Mouse (Mus musculus) gastrocnemius, postnatal 36 days (tissue): ENCODE data around the gene Satb2. TPM values are rescaled to one million over a fixed set of nuclear protein-coding genes. Genes with fewer than 3 reads are reported as not detected.
"Not testable (repeated sequence)": the region's sequence is repeated elsewhere in the genome, so short reads cannot be mapped to it uniquely, and the experiment has no call there.

Source experiments
- DNase-seq, 2 experiments: peaks; one replicate each; pipeline ENCODE4 v3.0.0; 2022
- intact Hi-C: fragments of 180-260 bp; cut with DNase I; formaldehyde crosslinking; loops from one replicate; pipeline ENCODE4 v1.15.1; 2025
- total RNA-seq, 2 experiments: library from RNA; stranded (reverse); gene quantifications; 2 replicates each; pipeline ENCODE4 v1.2.3; 2021

Gene Satb2
- total RNA-seq, 2 experiments from 2014 or later = 0.26 to 0.62 TPM

DNA sequence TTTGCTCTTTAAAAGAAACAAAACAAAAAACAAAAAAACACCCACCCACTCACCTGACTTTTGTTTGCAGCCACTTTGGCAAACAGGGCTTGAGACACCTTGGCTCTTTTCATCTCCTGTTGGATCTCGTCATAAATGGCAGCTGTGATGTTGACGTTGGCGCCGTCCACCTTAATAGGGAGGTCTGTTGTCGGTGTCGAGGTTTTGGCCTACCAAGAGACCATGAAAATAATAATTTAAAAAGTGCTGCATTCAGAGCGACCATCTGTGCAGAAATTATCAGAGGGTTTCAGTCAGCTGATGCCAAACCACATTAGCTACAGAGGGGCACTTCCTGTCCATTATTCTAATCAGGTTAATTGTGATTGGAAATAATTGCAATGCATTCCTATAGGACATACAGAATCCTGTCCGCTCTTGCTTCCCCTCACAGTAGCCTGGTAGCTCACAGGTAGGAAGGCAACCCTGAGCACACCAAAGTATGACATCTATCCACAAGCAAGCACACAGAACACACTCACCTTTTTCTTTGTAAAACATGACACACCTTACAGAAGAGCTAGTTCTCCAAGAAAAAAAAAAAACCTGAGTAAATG lies 132.8 kb downstream of the Satb2 start:
- intact Hi-C loops = no loop called here
- no peak for DNase-seq

DNA sequence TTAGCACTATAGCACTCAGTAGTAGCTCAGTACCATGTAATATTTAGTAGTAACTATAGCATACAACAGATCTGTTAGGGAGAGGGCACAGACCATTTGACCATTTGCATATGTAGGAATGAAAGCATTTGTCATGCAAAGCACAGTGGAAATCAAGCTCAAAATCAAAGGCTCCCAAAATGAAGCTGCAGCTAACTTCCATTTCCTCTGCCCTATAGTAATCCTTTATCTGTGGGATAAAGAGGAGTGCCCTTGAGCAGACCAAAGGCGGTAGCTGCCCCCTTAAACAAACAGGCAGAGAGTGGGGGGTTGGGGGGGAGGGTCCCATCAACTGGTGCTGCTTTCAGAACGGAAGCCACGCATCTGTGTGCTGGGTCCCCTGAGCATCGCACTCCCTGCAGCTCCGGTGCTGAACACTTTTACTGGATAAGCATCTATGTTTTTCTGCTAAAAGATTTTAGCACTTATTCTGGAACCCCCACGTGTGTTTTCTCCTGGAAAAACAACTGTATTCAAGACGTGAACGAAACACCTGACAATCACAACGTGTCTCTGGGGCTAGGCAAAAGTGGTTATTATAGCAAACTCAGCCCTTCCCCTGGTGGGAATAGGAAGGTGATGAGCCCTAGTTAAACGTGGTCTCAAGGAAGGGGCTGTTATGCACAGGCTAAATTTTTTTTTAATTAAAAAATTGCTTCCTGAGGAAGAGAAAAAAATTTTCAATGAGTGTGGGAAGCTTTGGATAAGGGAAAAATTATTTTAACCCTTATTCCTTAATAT lies 133.7 kb downstream of the Satb2 start:
- DNase-seq = no peak

DNA sequence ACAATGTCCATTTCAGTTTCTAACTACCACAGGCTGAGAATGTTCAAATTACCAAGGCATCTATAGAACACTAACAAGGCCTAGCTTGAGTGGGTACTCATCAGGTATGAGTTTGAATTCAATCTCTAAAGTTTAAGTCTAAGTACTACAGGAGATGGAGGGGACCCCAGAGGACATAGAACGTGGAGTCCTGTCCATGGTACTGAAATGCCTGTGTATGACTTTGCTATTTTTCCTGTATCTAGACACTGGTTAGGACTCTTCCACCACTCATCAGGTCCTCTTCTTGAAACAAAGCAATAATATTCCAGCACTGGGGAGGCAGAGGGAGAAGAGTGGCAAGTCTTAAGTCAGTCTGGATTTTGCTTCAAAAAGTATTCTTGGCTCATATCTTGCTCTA lies 139.5 kb downstream of the Satb2 start:
- intact Hi-C loops = no loop called here
- no peak for DNase-seq

More for the DNA sequence above, 133.7 kb downstream of the Satb2 start:
- intact Hi-C loops = no loop called here

DNA sequence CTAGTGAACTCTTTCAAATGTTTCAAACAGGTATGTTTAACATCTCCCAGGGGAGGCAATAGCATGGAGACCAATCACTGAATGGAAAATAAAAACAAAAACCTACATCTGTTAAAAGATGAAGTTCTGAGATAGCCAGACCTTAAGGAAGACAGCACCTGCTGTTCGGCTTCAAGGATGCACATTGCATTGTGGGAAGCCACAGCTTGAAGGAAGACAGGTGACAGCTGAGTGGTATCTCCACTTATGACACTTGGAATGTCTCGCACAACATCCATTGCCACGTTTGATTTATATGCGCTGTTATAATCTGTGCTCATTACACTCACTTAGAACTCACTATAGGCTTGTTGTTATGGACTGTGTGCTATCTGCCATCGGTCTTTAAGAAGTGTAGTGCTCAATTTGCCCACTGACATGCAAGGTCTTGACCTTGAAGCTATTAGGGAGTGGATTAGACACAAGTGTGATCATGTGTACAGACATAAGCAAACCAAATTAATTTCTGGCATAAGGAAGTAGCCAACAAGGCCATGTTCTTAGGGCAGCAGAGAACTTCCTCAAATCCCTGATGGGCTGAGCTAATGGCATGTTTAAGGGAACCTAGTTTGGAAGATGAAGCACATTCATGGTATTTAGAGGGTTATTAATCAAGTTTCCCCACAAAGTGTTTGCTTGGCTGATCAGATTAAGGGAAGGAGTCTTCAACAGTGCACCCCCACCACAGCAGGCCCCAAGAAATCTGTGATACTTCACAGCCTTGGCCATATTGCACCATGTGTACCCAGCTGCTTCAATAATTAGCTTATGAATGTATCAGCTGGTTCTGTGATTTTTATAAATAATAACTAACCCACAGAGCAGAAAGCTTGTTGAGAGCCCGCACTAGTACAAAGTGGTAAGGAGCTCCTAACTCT lies 144.2 kb downstream of the Satb2 start:
- DNase-seq = no peak
- intact Hi-C loops = no loop called here

DNA sequence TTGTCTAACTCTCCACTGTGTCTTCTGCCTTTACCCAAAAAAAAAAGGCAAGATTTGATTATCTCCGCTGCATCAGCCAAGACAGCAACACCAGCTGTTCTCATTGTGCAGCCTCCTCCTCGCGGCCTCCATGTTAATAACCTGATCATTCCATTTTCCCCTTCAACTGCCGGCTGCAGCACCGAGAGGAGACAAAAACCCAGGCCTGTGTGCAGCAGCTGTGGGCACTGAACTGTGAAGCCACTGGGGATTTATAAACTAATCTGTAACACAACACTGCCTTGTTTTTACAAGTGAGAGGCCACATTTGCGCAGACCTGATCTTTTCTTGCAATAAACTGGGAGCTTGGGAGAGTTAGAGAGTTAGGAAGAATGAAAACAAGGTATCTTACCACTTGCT lies 145.1 kb downstream of the Satb2 start:
- no peak for DNase-seq
- intact Hi-C loops = no loop called here

DNA sequence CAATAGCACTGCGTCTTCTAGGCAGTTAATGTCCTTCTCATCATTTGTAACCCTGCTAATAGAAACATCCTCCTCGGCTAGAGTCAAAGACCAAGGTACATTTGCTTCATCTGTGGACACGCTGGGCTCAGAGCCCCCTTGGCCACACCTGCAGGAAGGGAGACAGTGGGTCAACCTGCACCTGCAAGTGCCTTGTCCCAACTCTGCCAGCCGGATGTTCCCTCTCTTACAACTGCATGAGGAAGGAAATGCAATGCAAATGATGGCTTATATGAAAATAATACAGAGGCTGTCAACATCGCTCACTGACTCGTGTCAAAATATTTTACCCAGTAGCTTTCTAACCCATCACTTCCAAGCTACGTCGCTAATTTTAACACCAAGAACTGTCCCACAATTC lies 145.7 kb downstream of the Satb2 start:
- intact Hi-C loops = no loop called here
- no peak for DNase-seq

DNA sequence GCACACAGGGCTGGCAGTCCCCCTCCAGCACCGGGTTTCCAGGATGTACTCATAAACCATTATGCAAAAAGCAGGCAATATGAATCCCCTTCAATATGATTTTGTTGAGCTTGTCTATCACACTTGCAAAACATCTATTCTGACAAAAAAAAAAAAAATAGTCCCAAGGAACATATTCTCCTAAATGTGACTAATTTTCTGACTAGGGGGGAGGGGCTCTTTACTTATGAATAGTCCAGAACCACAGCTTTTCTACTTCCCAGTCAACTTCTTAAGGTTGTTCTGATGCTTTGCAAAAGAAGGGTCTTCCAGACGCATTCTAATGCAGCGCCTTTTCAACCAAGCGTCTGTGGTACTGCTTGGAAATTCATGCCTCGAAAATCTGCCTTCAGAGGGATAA lies 155.7 kb downstream of the Satb2 start:
- intact Hi-C loops = no loop called here
- DNase-seq = no peak

DNA sequence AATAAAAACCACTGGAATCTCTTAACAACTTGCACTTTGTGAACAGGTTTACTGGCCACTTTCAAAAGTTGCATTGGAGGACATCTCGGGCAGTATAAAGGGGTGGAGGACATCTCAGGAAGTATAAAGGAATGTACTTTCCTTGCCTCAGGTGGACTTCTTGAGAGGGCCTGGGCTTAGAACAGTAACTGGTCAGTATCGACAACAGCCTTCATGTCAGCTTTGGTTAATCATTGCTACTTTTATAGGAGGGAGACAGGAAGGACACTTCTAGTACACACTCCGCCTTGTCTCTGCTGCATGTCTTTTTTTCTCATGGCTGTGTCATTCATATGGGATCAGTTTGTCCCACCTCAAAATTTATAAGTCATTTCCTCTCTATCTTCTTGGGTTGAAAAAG lies 156.4 kb downstream of the Satb2 start:
- intact Hi-C loops = no loop called here
- no peak for DNase-seq

DNA sequence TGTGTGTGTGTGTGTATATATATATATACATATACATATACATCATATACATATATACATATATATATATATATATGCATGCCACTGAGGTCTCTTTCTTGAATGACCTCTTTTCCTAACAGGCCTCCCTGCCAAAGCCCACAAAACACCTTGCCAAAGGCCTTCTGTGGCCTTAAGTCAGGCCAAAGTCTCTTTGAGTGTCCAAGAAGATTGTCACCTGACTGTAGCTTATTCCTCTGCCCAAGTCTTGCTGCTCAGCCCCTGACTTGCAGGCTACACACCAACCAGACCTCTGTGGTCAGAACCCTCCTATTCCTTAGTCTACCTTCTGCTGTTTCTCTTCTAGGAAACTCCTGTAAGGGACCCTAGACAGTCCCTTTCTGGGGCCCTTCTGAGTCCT lies 164.9 kb downstream of the Satb2 start:
- intact Hi-C loops = no loop called here
- DNase-seq = no peak

DNA sequence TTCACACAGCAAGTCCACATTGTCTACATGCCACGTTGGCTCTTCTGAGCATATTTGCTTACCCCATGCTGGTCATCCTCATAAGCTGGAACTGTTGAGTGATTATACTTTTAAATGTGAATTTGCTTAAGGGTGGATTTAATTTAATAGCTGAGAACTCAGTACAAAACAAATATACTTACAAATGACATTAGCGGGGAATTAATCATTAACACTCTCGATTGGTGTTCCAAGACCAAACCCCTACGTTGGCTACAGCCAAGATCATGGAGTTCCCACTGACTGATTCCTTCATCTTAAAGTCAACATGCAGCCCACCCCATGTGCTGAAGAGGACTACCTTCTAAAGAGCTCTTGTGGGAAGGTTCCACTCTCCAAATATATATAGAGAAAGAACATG lies 165.5 kb downstream of the Satb2 start:
- no peak for DNase-seq
- intact Hi-C loops = no loop called here

DNA sequence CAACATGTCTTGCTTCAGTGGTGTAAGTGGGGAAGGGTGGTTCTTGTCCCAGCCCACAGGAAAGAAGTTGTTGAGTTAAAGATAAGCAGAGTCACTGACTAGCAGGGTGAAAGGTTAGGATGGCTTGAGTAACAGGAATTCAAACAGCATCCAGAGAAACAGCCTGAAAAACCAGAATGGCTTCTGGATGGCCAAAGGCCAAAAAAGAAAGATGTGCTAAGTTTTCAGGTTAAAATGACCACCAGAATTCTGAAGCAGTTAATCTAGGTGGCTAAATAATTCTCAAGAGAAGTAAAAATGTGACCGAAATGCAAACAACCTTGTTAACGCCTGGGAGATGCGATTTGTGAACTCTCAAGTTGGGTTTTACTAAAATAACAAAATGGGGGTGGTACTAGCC lies 167.0 kb downstream of the Satb2 start:
- intact Hi-C loops = no loop called here

DNA sequence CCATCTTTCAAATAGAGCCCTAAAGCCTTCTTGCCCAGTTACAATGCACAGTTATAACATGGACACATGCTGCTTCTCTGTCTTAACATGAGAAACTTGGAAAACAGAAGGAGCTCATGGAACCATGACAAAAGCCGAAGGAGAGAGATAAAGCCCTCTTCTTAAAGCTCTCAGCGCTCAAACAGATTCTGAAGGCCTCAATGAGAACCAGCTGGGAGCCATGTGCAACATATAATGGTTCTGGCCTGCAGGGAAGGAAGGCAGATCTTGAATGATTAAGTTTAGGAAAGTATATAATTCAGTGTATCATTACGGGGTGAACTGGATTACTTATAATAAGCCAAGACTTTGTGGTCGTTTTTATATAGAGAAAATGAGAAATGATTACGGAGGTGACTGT lies 172.4 kb downstream of the Satb2 start:
- DNase-seq = no peak
- intact Hi-C loops = no loop called here

More for the DNA sequence above, 167.0 kb downstream of the Satb2 start:
- DNase-seq = no peak

DNA sequence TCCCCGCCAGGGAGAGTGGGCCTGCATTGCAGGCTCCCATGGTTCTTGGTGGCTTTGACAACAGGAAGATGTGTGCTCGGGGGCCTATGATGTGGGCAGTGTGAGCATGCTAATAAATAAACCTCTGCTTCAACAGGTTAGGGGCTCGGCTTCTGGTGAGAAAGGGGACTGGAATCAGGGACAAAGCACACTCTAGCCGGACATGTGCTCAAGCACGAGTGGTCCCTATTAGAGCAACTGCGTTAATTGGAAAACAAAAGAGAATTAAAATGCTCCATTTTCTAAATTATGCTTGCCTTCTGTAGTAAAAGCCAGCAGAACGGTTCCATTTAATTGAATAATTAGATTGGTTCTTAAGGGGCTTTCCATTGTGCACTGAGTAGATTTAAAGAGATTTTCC lies 177.8 kb downstream of the Satb2 start:
- intact Hi-C loops = no loop called here
- no peak for DNase-seq

DNA sequence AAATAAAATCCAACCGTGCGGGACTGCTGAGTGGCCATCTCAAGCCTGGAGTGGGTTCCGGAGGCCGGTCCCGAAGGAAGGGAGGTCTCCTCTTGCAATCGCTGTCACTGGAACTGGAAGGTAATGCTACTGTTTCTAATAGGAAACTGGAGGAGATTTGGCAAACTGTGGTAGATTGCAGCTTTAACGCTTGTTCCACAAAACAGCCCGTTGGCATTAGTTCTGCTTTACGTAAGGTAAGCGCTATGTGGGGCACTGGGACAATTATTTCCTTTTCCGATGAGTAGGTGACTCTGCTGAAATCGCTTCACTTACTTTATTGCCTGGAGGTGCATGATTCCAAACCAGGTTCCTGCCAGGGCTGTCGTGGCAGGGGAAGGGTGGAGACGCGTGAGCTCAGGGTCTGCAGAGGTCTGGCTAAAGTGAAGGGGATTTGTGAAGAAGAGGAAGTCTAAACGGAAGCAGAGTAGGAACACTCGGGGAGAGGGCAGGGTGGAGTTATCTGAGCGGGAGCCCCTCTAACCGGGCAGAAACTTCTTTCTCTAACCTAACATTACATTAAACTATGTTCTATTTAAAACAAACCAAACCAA lies 183.3 kb downstream of the Satb2 start:
- DNase-seq = no peak
- intact Hi-C loops = no loop called here

DNA sequence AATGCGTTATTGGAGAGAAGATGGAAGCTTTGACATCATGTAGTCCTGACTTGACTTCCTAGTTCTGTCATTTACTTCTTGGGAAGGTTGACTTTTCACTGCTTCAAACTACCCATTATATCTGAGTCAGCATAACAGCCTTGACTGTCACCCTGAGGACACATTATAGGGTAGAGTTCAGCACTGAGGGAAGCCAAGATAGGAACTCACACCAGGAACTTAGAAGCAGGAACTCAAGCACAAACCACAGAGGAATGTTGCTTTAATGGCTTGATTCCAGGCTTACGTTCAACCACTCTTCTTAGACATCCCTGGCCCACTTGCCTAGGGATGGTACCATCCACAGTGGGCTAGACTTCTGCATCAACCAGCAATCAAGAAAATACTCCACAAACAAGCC lies 188.8 kb downstream of the Satb2 start:
- intact Hi-C loops = no loop called here
- DNase-seq = no peak

DNA sequence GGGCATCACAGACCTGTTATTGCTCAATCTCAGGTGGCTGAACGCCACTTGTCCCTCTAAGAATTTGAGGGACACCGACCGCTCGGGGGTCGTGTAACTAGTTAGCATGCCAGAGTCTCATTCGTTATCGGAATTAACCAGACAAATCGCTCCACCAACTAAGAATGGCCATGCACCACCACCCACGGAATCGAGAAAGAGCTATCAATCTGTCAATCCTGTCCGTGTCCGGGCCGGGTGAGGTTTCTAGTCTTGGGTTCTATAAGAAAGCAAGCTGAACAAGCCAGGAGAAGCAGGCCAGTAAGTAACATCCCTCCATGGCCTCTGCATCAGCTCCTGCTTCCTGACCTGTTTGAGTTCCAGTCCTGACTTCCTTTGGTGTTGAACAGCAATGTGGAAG lies 196.3 kb downstream of the Satb2 start:
- intact Hi-C loops, DNase-seq: not testable (repeated sequence)

DNA sequence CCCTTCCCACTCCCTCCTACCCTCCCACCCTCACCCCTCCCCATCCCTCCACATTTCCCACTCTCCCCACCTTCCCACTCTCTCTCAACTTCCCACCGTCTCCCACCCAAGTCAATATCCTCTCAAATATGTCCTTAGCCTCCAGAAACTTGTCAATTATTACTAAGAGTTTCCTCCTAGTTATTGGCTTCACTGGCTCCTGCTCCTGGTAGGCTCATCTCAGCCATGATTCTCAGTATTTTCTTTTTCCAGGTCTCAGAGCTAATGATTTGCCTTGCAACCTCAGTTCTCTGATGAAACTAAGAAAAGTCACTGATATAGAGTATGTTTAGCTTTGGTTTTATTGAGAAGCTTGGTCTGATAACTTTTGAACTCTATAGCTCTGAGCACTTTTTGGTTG lies 214.2 kb downstream of the Satb2 start:
- DNase-seq = no peak
- intact Hi-C loops = no loop called here

DNA sequence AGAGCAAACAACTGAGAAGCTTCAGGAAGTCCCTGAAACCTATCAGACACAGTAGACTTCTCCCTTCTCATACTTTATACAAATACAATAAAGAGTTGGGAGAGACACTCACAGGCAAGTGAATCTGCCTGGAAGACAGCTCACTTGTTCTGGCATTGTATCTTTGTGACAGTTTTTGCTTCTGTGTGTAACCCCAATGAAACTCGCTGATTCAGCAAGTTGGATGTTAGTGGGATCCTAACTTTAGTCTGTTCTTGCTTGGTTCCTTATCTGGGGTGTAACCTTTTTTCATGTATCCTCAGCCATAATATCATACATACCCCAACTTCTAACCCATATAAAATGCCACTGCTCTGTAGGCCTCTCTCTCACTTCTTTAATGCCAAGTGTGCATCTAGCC lies 216.9 kb downstream of the Satb2 start:
- no peak for DNase-seq
- intact Hi-C loops = no loop called here

DNA sequence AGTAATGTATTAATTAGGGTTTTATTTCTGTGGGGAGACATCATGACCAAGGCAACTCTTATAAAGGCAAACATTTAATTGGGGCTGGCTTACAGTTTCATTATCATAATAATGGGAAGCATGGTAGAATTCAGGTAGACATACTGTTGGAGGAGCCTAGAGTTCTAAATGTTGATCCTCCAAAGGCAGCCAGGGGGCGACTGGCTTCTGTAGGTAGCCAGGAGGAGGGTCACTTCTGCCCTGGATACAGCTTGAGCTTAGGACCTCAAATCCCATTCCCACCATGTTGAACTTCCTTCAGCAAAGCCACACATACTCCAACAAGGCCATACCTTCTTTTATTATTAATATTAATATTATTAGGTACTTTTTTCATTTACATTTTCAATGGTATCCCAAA lies 225.2 kb downstream of the Satb2 start:
- no peak for DNase-seq
- intact Hi-C loops = no loop called here

DNA sequence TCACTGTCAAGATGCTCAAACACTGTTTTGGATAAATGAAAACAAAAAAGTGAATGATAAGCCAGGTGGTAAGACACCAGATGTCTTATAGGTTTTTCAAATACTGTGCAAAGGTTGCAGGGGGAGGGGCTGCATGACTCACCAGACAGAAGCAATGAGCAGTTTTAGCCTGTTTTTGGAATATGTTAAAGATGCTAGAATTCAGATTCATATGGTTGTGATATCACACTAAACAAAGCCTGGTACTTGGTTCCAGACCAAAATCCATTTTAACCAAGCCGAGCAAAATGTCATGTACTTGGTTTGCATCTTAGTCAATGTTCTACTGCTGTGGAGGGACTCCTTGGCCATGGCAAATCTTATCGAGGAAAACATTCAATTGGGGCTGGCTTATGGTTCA lies 227.8 kb downstream of the Satb2 start:
- DNase-seq = no peak

More for the DNA sequence above, 227.8 kb downstream of the Satb2 start:
- intact Hi-C loops = no loop called here
